Mouse (Mus musculus) granulocyte monocyte progenitor cell, adult 5-6 weeks (primary cell): ENCODE data around the gene Fbxw15. TPM values are rescaled to one million over a fixed set of nuclear protein-coding genes. Genes with fewer than 3 reads are reported as not detected.
"Not testable (repeated sequence)": the region's sequence is repeated elsewhere in the genome, so short reads cannot be mapped to it uniquely, and the experiment has no call there.

Experiments
- ATAC-seq: replicated peaks from 2 replicates; pipeline ENCODE4 v1.8.0; 2016; ENCODE audit warnings: mild to moderate bottlenecking, moderate TSS enrichment, inconsistent platforms; ENCODE audit not compliant: poor library complexity, severe bottlenecking
- total RNA-seq, 2 experiments: library from RNA; stranded (forward) in 1 of 2; stranded (reverse) in 1 of 2; fragments of 200-712, 200-1000 nt in 1 of 2; fragments of >200 nt in 1 of 2; fragmentation: Nextera tagmentation in 1 of 2; gene quantifications; 2 replicates each; pipeline ENCODE4 v1.2.3; 2014 to 2017

Fbxw15 gene
- not detected in 2 replicates for total RNA-seq (2014; fragmentation: Nextera tagmentation)
- not detected in 2 replicates for total RNA-seq (2017)

- not testable (repeated sequence) for ATAC-seq
Observed at GRCm38 (mm10) chr9:109568162-109568561, at the start of gene Fbxw15. Gene Fbxw15 (minus strand): TSS chr9:109568262.

GRCm38 (mm10) chr9:109606837-109607236, 38.8 kb upstream of the Fbxw15 start:
- not testable (repeated sequence) for ATAC-seq

GRCm38 (mm10) chr9:109602128-109602527, 34.1 kb upstream of the Fbxw15 start:
- not testable (repeated sequence) for ATAC-seq

- ATAC-seq = no peak
Observed at GRCm38 (mm10) chr9:109597226-109597625, 29.2 kb upstream of the Fbxw15 start.

- no peak for ATAC-seq
Observed at GRCm38 (mm10) chr9:109594866-109595265, 26.8 kb upstream of the Fbxw15 start.

GRCm38 (mm10) chr9:109565546-109565945, 2.5 kb downstream of the Fbxw15 start:
- no peak for ATAC-seq

- ATAC-seq = not testable (repeated sequence)
Observed at GRCm38 (mm10) chr9:109562106-109562505, 6.0 kb downstream of the Fbxw15 start.

GRCm38 (mm10) chr9:109552483-109552882, 15.6 kb downstream of the Fbxw15 start:
- ATAC-seq = no peak

GRCm38 (mm10) chr9:109549666-109550065, 18.4 kb downstream of the Fbxw15 start:
- ATAC-seq = not testable (repeated sequence)

GRCm38 (mm10) chr9:109523385-109524064, 44.5 kb downstream of the Fbxw15 start:
- no peak for ATAC-seq

Other genes starting within 250 kb of the Fbxw15 start
- not detected in 2 replicates for gene Fbxw28, start 228.6 kb downstream of the Fbxw15 start, total RNA-seq (2014; fragmentation: Nextera tagmentation)
- not detected in 2 replicates for gene Fbxw28, start 228.6 kb downstream of the Fbxw15 start, total RNA-seq (2017)
- gene Fbxw22, start 164.0 kb downstream of the Fbxw15 start, total RNA-seq (2014; fragmentation: Nextera tagmentation) = not detected in 2 replicates
- gene Fbxw22, start 164.0 kb downstream of the Fbxw15 start, total RNA-seq (2017) = not detected in 2 replicates
- not detected in 2 replicates for gene Fbxw16, start 119.1 kb downstream of the Fbxw15 start, total RNA-seq (2014; fragmentation: Nextera tagmentation)
- not detected in 2 replicates for gene Fbxw16, start 119.1 kb downstream of the Fbxw15 start, total RNA-seq (2017)
- not detected in 2 replicates for gene Fbxw19, start 72.4 kb downstream of the Fbxw15 start, total RNA-seq (2014; fragmentation: Nextera tagmentation)
- not detected in 2 replicates for gene Fbxw19, start 72.4 kb downstream of the Fbxw15 start, total RNA-seq (2017)
- gene Fbxw24, start 57.8 kb upstream of the Fbxw15 start, total RNA-seq (2014; fragmentation: Nextera tagmentation) = not detected in 2 replicates
- gene Fbxw24, start 57.8 kb upstream of the Fbxw15 start, total RNA-seq (2017) = not detected in 2 replicates
- gene Fbxw25, start 96.4 kb upstream of the Fbxw15 start, total RNA-seq (2014; fragmentation: Nextera tagmentation) = not detected in 2 replicates
- not detected in 2 replicates for gene Fbxw25, start 96.4 kb upstream of the Fbxw15 start, total RNA-seq (2017)
- gene Fbxw18, start 134.4 kb upstream of the Fbxw15 start, total RNA-seq (2014; fragmentation: Nextera tagmentation) = not detected in 2 replicates
- gene Fbxw18, start 134.4 kb upstream of the Fbxw15 start, total RNA-seq (2017) = not detected in 2 replicates
- not detected in 2 replicates for gene Fbxw26, start 177.8 kb upstream of the Fbxw15 start, total RNA-seq (2014; fragmentation: Nextera tagmentation)
- not detected in 2 replicates for gene Fbxw26, start 177.8 kb upstream of the Fbxw15 start, total RNA-seq (2017)
- gene Fbxw27, start 222.4 kb upstream of the Fbxw15 start, total RNA-seq (2014; fragmentation: Nextera tagmentation) = not detected in 2 replicates
- gene Fbxw27, start 222.4 kb upstream of the Fbxw15 start, total RNA-seq (2017) = not detected in 2 replicates
- not detected in 2 replicates for gene Spink8, start 244.0 kb upstream of the Fbxw15 start, total RNA-seq (2014; fragmentation: Nextera tagmentation)
- not detected in 2 replicates for gene Spink8, start 244.0 kb upstream of the Fbxw15 start, total RNA-seq (2017)